Mouse (Mus musculus) MEL (cell line): ENCODE measurements around the gene Tsc22d2. TPM values are rescaled to one million over a fixed set of nuclear protein-coding genes. Genes with fewer than 3 reads are reported as not detected.

Source experiments
- DNase-seq: peaks from one replicate; pipeline ENCODE4 v3.0.0; 2011; ENCODE audit warnings: low read depth, low spot score
- H3K27ac ChIP-seq: 2 replicates; pipeline ENCODE4 v1.5.1; 2012; ENCODE audit warnings: low read depth, mild to moderate bottlenecking, control low read depth, low read length, moderate library complexity; ENCODE audit not compliant: control insufficient read depth
- H3K27me3 ChIP-seq, 2 experiments: fragments of 150-350 bp in 1 of 2; sonication (generic) in 1 of 2; 2 replicates each; pipeline ENCODE4 v1.6.1; 2012; ENCODE audit warnings: low read length in 2 of 2, mild to moderate bottlenecking in 2 of 2, improper control_type of control experiment in 1 of 2, moderate library complexity in 1 of 2; ENCODE audit not compliant: insufficient read depth in 2 of 2, control insufficient read depth in 1 of 2
- H3K36me3 ChIP-seq, 2 experiments: 2 replicates each; pipeline ENCODE4 v1.6.1; 2012 to 2014; ENCODE audit warnings: low read length in 2 of 2, improper control_type of control experiment in 1 of 2, inconsistent platforms in 1 of 2, mild to moderate bottlenecking in 1 of 2; ENCODE audit not compliant: insufficient read depth in 2 of 2, control insufficient read depth in 1 of 2
- H3K4me1 ChIP-seq, 2 experiments: fragments of 150-350 bp in 1 of 2; sonication (generic) in 1 of 2; 2 replicates each; pipeline ENCODE4 v1.6.1; 2012; ENCODE audit warnings: low read length in 2 of 2, improper control_type of control experiment in 1 of 2, mild to moderate bottlenecking in 1 of 2; ENCODE audit not compliant: insufficient read depth in 2 of 2, control insufficient read depth in 1 of 2
- H3K4me3 ChIP-seq, 2 experiments: fragments of 150-350 bp in 1 of 2; sonication (generic) in 1 of 2; 2 replicates each; pipeline ENCODE4 v1.5.1; 2012; ENCODE audit warnings: low read depth in 2 of 2, low read length in 2 of 2, mild to moderate bottlenecking in 2 of 2, moderate library complexity in 2 of 2, control low read depth in 1 of 2, improper control_type of control experiment in 1 of 2; ENCODE audit not compliant: control insufficient read depth in 1 of 2, insufficient read depth in 1 of 2
- H3K79me2 ChIP-seq: 2 replicates; pipeline ENCODE4 v1.6.1; 2012; ENCODE audit warnings: mild to moderate bottlenecking, low read length, moderate library complexity; ENCODE audit not compliant: control insufficient read depth, poor library complexity, insufficient read depth
- H3K9ac ChIP-seq: 2 replicates; pipeline ENCODE4 v1.6.1; 2012; ENCODE audit warnings: low read depth, mild to moderate bottlenecking, control low read depth, low read length, moderate library complexity; ENCODE audit not compliant: control insufficient read depth, poor library complexity, severe bottlenecking
- H3K9me3 ChIP-seq: fragments of 150-350 bp; sonication (generic); replicated peaks from 2 replicates; pipeline ENCODE4 v1.6.1; 2012; ENCODE audit warnings: mild to moderate bottlenecking, low read length, improper control_type of control experiment, moderate library complexity; ENCODE audit not compliant: insufficient read depth
- CTCF ChIP-seq, 3 experiments: IDR thresholded peaks in 2 of 3; conservative IDR thresholded peaks in 1 of 3; 2 replicates each; pipeline ENCODE4 v1.5.1; 2011 to 2012; ENCODE audit warnings: low read length in 3 of 3, low read depth in 2 of 3, mild to moderate bottlenecking in 2 of 3, improper control_type of control experiment in 1 of 3, inconsistent platforms in 1 of 3, mixed read lengths in 1 of 3, moderate library complexity in 1 of 3; ENCODE audit not compliant: control insufficient read depth in 1 of 3, insufficient read depth in 1 of 3, poor library complexity in 1 of 3, severe bottlenecking in 1 of 3
- ELF1 ChIP-seq: IDR thresholded peaks from 2 replicates; pipeline ENCODE4 v1.6.1; 2014; ENCODE audit warnings: low read depth, mild to moderate bottlenecking, inconsistent platforms, low read length, improper control_type of control experiment, moderate library complexity
- EP300 ChIP-seq, 2 experiments: IDR thresholded peaks; 2 replicates each; pipeline ENCODE4 v1.6.1; 2011; ENCODE audit warnings: improper control_type of control experiment in 2 of 2, low read length in 2 of 2, low read depth in 1 of 2, mild to moderate bottlenecking in 1 of 2
- ETS1 ChIP-seq: IDR thresholded peaks from 2 replicates; pipeline ENCODE4 v1.6.1; 2012; ENCODE audit warnings: low read depth, mild to moderate bottlenecking, inconsistent platforms, low read length, improper control_type of control experiment, moderate library complexity
- GABPA ChIP-seq: IDR thresholded peaks from 2 replicates; pipeline ENCODE4 v1.6.1; 2012; ENCODE audit warnings: low read depth, mild to moderate bottlenecking, inconsistent platforms, low read length, improper control_type of control experiment, moderate library complexity
- GATA1 ChIP-seq: IDR thresholded peaks from 2 replicates; pipeline ENCODE4 v1.6.1; 2011; ENCODE audit warnings: low read depth, low read length, improper control_type of control experiment
- MAFK ChIP-seq: IDR thresholded peaks from 2 replicates; pipeline ENCODE4 v1.6.1; 2011; ENCODE audit warnings: low read depth, mild to moderate bottlenecking, low read length, improper control_type of control experiment, borderline replicate concordance
- MYB ChIP-seq: IDR thresholded peaks from 2 replicates; pipeline ENCODE4 v1.6.1; 2011; ENCODE audit warnings: mild to moderate bottlenecking, low read depth, low read length, improper control_type of control experiment
- MYC ChIP-seq: IDR thresholded peaks from 2 replicates; pipeline ENCODE4 v1.6.1; 2011; ENCODE audit warnings: low read depth, mild to moderate bottlenecking, low read length, improper control_type of control experiment, moderate library complexity
- NELFE ChIP-seq: IDR thresholded peaks from 2 replicates; pipeline ENCODE4 v1.6.1; 2011; ENCODE audit warnings: low read depth, low read length, improper control_type of control experiment
- NRF1 ChIP-seq: IDR thresholded peaks from 2 replicates; pipeline ENCODE4 v1.6.1; 2014; ENCODE audit warnings: low read depth, mild to moderate bottlenecking, inconsistent platforms, low read length, improper control_type of control experiment, moderate library complexity; ENCODE audit not compliant: poor library complexity, insufficient read depth, severe bottlenecking
- RAD21 ChIP-seq: IDR thresholded peaks from 2 replicates; pipeline ENCODE4 v1.6.1; 2011; ENCODE audit warnings: mild to moderate bottlenecking, low read depth, low read length, improper control_type of control experiment
- RCOR1 ChIP-seq: IDR thresholded peaks from 2 replicates; pipeline ENCODE4 v1.6.1; 2012; ENCODE audit warnings: low read depth, mild to moderate bottlenecking, inconsistent platforms, low read length, improper control_type of control experiment
- SIN3A ChIP-seq: IDR thresholded peaks from 2 replicates; pipeline ENCODE4 v1.6.1; 2012; ENCODE audit warnings: low read length, improper control_type of control experiment, inconsistent platforms
- SMC3 ChIP-seq: IDR thresholded peaks from 2 replicates; pipeline ENCODE4 v1.6.1; 2011; ENCODE audit warnings: low read depth, low read length, improper control_type of control experiment
- TAL1 ChIP-seq: IDR thresholded peaks from 2 replicates; pipeline ENCODE4 v1.6.1; 2012; ENCODE audit warnings: mild to moderate bottlenecking, inconsistent platforms, low read length, moderate library complexity, mixed read lengths
- TCF12 ChIP-seq: IDR thresholded peaks from 2 replicates; pipeline ENCODE4 v1.6.1; 2014; ENCODE audit warnings: low read depth, mild to moderate bottlenecking, inconsistent platforms, low read length, improper control_type of control experiment, moderate library complexity
- UBTF ChIP-seq: IDR thresholded peaks from 2 replicates; pipeline ENCODE4 v1.6.1; 2012; ENCODE audit warnings: low read depth, mild to moderate bottlenecking, inconsistent platforms, low read length, improper control_type of control experiment, moderate library complexity, borderline replicate concordance; ENCODE audit not compliant: insufficient read depth
- ZC3H11A ChIP-seq: IDR thresholded peaks from 2 replicates; pipeline ENCODE4 v1.6.1; 2012; ENCODE audit warnings: low read depth, mild to moderate bottlenecking, inconsistent platforms, low read length, improper control_type of control experiment
- ZMIZ1 ChIP-seq: IDR thresholded peaks from 2 replicates; pipeline ENCODE4 v1.6.1; 2012; ENCODE audit warnings: low read depth, mild to moderate bottlenecking, inconsistent platforms, low read length, improper control_type of control experiment, moderate library complexity
- polyA plus RNA-seq, 2 experiments: library from polyadenylated mRNA; stranded (reverse) in 1 of 2; unstranded in 1 of 2; fragments of >175 nt in 1 of 2; fragments of >200 nt in 1 of 2; gene quantifications; 2 replicates each; pipeline versions ENCODE4 v1.2.1 to v1.2.4; 2012; ENCODE audit warnings: low replicate concordance in 2 of 2, low read depth in 1 of 2; ENCODE audit not compliant: insufficient read length in 2 of 2, insufficient read depth in 1 of 2, missing spikeins in 1 of 2
- total RNA-seq: library from RNA; depleted of rRNA; stranded (reverse); fragments of 300-350 nt; gene quantifications from 2 replicates; pipeline ENCODE4 v1.2.3, GENCODE M21; 2012

Gene Tsc22d2
- total and polyA plus RNA-seq, 3 experiments = 10.7 to 13.3 TPM; not detected in 1

DNA sequence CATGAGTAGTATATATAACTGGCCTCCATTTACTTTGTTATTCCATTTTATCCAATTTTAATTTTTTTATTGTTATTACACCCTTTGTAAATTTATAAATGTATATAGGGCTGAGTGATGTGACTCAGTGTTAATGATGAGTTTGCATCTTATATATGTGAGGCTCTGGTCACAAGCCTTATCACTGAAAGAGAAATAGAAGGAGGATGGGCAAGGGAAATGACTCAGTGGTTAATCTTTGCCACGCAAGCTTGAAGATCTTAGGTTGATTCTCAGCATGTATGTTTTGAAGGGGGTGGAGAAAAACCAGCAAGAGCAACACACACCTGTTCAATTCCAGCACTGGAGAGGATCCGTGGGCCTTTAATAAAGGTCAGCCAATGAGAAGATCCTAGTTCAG lies 19.9 kb downstream of the Tsc22d2 start:
- H3K36me3 ChIP-seq = peaks cover 7 to 19% of the 10 kb centered on the region in 2 experiments
- H3K4me1 ChIP-seq = peaks cover 7 to 14% of the 10 kb centered on the region in 2 experiments
- H3K4me3 ChIP-seq = no peak overlapping the region
- peaks cover 15% of the 10 kb centered on the region for H3K79me2 ChIP-seq
- H3K9ac ChIP-seq = no peak overlapping the region
- H3K27ac ChIP-seq = no peak overlapping the region
- H3K9me3 ChIP-seq = no peaks in the 10 kb centered on the region
- TF ChIP-seq ETS1 (peak; percentile 78), ZC3H11A (no peak), SIN3A (0 out of 2 replicates have a peak, but pooled peaks have one; percentile 13), GATA1 (peak; percentile 82), EP300 (IDR thresholded peaks at IDR 0.05; ENCODE audit: low read depth in 1 of 2, low read length in 2 of 2) (peak; percentile 64 to 71; a peak in 3 of 4 replicates), TCF12 (0 out of 2 replicates have a peak, but pooled peaks have one; percentile 40), TAL1 (no peak), NELFE (no peak), MAFK (peak; percentile 42; the same call in 1 of the 2 replicates)
- H3K27me3 ChIP-seq = no peaks in the 10 kb centered on the region
- DNase-seq = peak; percentile 59

DNA sequence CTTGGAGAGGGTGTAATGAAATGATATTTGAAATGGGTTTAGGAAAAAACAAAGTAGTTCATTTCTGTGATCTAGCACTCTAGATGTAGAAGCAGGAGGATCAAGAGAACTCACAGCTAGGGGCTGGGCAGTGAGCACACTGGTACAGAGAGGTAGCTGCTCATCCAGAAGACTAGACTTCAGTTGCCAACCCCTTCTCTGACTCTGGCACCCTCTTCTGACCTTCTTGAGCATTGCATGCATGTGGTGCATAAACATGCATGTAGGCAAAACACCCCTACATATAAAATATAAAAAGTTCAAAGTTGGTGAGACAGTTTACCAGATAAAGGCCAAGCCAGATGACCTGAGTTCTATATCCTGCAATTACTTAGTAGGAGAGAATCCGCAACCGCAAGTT lies 33.7 kb downstream of the Tsc22d2 start:
- DNase-seq = peak; percentile 68
- TF ChIP-seq NRF1 (no peak), CTCF (IDR thresholded peaks at IDR 0.05 in 2 of 3, conservative IDR thresholded peaks at IDR 0.05 in 1 of 3; ENCODE audit: control insufficient read depth in 1 of 3, insufficient read depth in 1 of 3, low read depth in 2 of 3, low read length in 3 of 3, poor library complexity in 1 of 3, severe bottlenecking in 1 of 3) (peak; percentile 18 to 46 (median 45); a peak in 5 of 6 replicates), MYC (no peak), RCOR1 (no peak), UBTF (no peak), SMC3 (peak; percentile 27; the same call in 1 of the 2 replicates), MYB (no peak), ELF1 (no peak), ZMIZ1 (no peak), GABPA (no peak), RAD21 (peak; percentile 24)
- Histone ChIP-seq H3K36me3 (peaks cover 4 to 8% of the 10 kb centered on the region in 2 experiments; a peak in 3 of 4 replicates), H3K9me3 (no peaks in the 10 kb centered on the region), H3K27ac (no peak overlapping the region), H3K4me3 (no peak overlapping the region), H3K9ac (no peak overlapping the region), H3K4me1 (no peaks in the 10 kb centered on the region), H3K79me2 (peaks cover 5% of the 10 kb centered on the region; the same call in 1 of the 2 replicates), H3K27me3 (no peaks in the 10 kb centered on the region)
